ENCODE assay signal across 12 mouse cellular contexts in the genomic region with DNA sequence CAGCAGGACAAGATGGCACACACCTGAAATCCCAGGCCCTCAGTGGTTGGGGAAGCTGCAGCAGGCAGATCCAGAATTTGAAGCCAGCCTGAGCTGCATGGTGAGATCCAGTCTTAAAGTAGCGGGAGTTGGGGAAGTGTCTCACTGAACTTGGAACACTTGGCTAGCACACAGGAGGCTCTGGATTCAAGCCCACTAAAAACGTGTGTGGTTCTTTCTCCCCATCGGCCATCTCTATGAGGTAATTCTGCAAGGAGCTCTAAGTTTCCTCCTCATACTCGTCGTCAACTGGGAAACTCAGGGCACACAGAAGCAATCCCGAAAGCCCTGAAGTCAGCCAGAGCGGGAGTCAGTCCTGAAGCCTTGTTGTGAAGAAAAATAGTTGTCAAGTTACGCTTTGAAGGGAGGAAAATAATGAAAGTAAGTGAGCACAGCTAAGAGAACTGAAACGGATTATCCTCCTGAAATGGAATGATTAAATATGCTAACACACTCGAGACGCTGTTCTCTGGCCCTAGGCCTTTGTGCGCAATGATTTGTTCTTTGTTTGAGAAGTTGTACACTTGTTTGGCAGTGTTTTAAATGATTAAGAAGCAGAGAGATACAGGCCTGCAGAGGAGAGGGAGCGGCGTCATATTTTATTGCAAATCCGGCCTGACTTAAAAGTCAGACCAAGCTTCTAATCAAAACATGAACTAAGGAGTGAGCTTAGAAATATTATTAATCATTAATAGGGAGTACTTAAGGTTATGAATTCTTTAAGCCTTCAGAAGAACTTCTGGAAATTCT.
A peak's percentile ranks its signal among the peaks of the same experiment; 100 is the strongest.
DNase-seq lines count a peak whose midpoint lies in the region; ATAC-seq and TF ChIP-seq lines count a peak whose summit lies in the region.
"Had no signal": no experiment of that assay in that cellular context is flagged by ENCODE, and none has a peak within 500 bp of the region (broad histone marks: within the 10 kb centered on the region; RNA-seq: fewer than 3 reads in every experiment).

No protein-coding gene starts in this region.

- peak; percentile 12 to 20 for DNase-seq in heart, postnatal 10 days
- peak; percentile 73 for DNase-seq in intestine, embryonic 14.5 days (ENCODE audit: low spot score)
- peak; percentile 44 to 52 for DNase-seq in kidney, adult 8-10 months
- peak; percentile 21 for DNase-seq in lung, postnatal 0 days (ENCODE audit: low spot score)
- no peak for DNase-seq in layer of hippocampus, postnatal 10 days (ENCODE audit: low spot score in 2 of 2)
- DNase-seq: cerebellum, postnatal 36 days; layer of hippocampus, adult 9-11 months had no signal

- peaks cover 3% of the 10 kb centered on the region; the same call in 1 of the 2 replicates for H3K9me3 ChIP-seq in heart, embryonic 12.5 days (replicated peaks)
- peaks cover 3% of the 10 kb centered on the region; the same call in 1 of the 2 replicates for H3K9me3 ChIP-seq in intestine, embryonic 14.5 days (ENCODE audit: control insufficient read depth, low read length)
- H3K9me3 ChIP-seq in lung, postnatal 0 days (ENCODE audit: low read length) = no peaks in the 10 kb centered on the region
- no peaks in the 10 kb centered on the region for H3K9me3 ChIP-seq in forebrain, embryonic 13.5 days (replicated peaks)
- H3K9me3 ChIP-seq: heart, embryonic 13.5 days had no signal

- H3K4me1 ChIP-seq in heart, embryonic 12.5 days (replicated peaks) = no peaks in the 10 kb centered on the region
- H3K4me1 ChIP-seq in intestine, embryonic 14.5 days (replicated peaks; ENCODE audit: control insufficient read depth, insufficient read depth, low read length) = peaks cover 7% of the 10 kb centered on the region; the same call in 1 of the 2 replicates
- H3K4me1 ChIP-seq in lung, postnatal 0 days (ENCODE audit: insufficient read depth, low read depth, low read length) = no peaks in the 10 kb centered on the region
- H3K4me1 ChIP-seq in forebrain, embryonic 13.5 days = no peaks in the 10 kb centered on the region
- H3K4me1 ChIP-seq: heart, embryonic 13.5 days; limb, embryonic 13.5 days had no signal

- H3K27me3 ChIP-seq in heart, embryonic 12.5 days (replicated peaks) = no peaks in the 10 kb centered on the region
- no peaks in the 10 kb centered on the region for H3K27me3 ChIP-seq in intestine, embryonic 14.5 days (replicated peaks; ENCODE audit: control insufficient read depth, insufficient read depth, low read length)
- H3K27me3 ChIP-seq in lung, postnatal 0 days (replicated peaks; ENCODE audit: insufficient read depth, low read length) = no peaks in the 10 kb centered on the region
- no peaks in the 10 kb centered on the region for H3K27me3 ChIP-seq in forebrain, embryonic 13.5 days
- H3K27me3 ChIP-seq: heart, embryonic 13.5 days; limb, embryonic 13.5 days had no signal

- TF ChIP-seq CTCF in lung, postnatal 0 days (IDR thresholded peaks at IDR 0.05) = no peak

- no peak overlapping the region for H3K9ac ChIP-seq in heart, embryonic 12.5 days
- no peak overlapping the region for H3K9ac ChIP-seq in intestine, embryonic 14.5 days (ENCODE audit: low read length)
- no peak overlapping the region for H3K9ac ChIP-seq in lung, postnatal 0 days (replicated peaks; ENCODE audit: low read depth)
- no peak overlapping the region for H3K9ac ChIP-seq in forebrain, embryonic 13.5 days
- H3K9ac ChIP-seq: heart, embryonic 13.5 days; hindbrain, embryonic 14.5 days; limb, embryonic 13.5 days had no signal

- no peak overlapping the region for H3K4me3 ChIP-seq in heart, embryonic 12.5 days
- peak overlapping the region; percentile 11; the same call in 1 of the 2 replicates for H3K4me3 ChIP-seq in intestine, embryonic 14.5 days (ENCODE audit: low read depth, low read length)
- H3K4me3 ChIP-seq in lung, postnatal 0 days (ENCODE audit: low read depth, low read length) = peak overlapping the region; percentile 15; the same call in 1 of the 2 replicates
- no peak overlapping the region for H3K4me3 ChIP-seq in forebrain, embryonic 13.5 days
- H3K4me3 ChIP-seq: heart, embryonic 13.5 days; limb, embryonic 13.5 days had no signal

- no peak for TF ChIP-seq EP300 in lung, postnatal 0 days (IDR thresholded peaks at IDR 0.05)

- no peak overlapping the region for H3K4me2 ChIP-seq in heart, embryonic 12.5 days
- H3K4me2 ChIP-seq in intestine, embryonic 14.5 days (ENCODE audit: low read length) = peak overlapping the region; percentile 13; the same call in 1 of the 2 replicates
- H3K4me2 ChIP-seq in lung, postnatal 0 days (replicated peaks; ENCODE audit: low read depth, low read length) = no peak overlapping the region; the same call in 1 of the 2 replicates
- H3K4me2 ChIP-seq in forebrain, embryonic 13.5 days = no peak overlapping the region
- H3K4me2 ChIP-seq: heart, embryonic 13.5 days; hindbrain, embryonic 14.5 days; limb, embryonic 13.5 days had no signal

- 76% methylated on average over 15 of the region's 15 CpGs for WGBS in heart, embryonic 12.5 days
- WGBS in intestine, embryonic 14.5 days = 23% methylated on average over 15 of the region's 15 CpGs
- 27% methylated on average over 15 of the region's 15 CpGs for WGBS in lung, postnatal 0 days
- WGBS in forebrain, embryonic 13.5 days = 47% methylated on average over 15 of the region's 15 CpGs

- H3K27ac ChIP-seq in heart, embryonic 12.5 days (ENCODE audit: poor library complexity, severe bottlenecking) = no peak overlapping the region
- peak overlapping the region; percentile 65 for H3K27ac ChIP-seq in intestine, embryonic 14.5 days (ENCODE audit: low read depth)
- no peak overlapping the region for H3K27ac ChIP-seq in lung, postnatal 0 days (ENCODE audit: low read length)
- H3K27ac ChIP-seq in forebrain, embryonic 13.5 days = no peak overlapping the region
- H3K27ac ChIP-seq: heart, embryonic 13.5 days; hindbrain, embryonic 14.5 days; limb, embryonic 13.5 days had no signal

- intact Hi-C loops in heart, postnatal 10 days (cut with DNase I) = no loop called here

- no peak for ATAC-seq in heart, embryonic 12.5 days (ENCODE audit: insufficient number of reproducible peaks, low FRiP score)
- peak; percentile 68 for ATAC-seq in intestine, embryonic 14.5 days (replicated peaks; ENCODE audit: low FRiP score, low TSS enrichment, low read depth)
- 0 out of 2 replicates have a peak, but pooled peaks have one; percentile 11 for ATAC-seq in lung, postnatal 0 days
- no peak for ATAC-seq in forebrain, embryonic 13.5 days

- H3K36me3 ChIP-seq in heart, embryonic 12.5 days = no peaks in the 10 kb centered on the region
- H3K36me3 ChIP-seq in intestine, embryonic 14.5 days (ENCODE audit: control insufficient read depth, insufficient read depth, low read length) = no peaks in the 10 kb centered on the region
- H3K36me3 ChIP-seq in lung, postnatal 0 days (ENCODE audit: insufficient read depth, low read length) = no peaks in the 10 kb centered on the region
- no peaks in the 10 kb centered on the region for H3K36me3 ChIP-seq in forebrain, embryonic 13.5 days (ENCODE audit: poor library complexity, severe bottlenecking)
- H3K36me3 ChIP-seq: heart, embryonic 13.5 days; limb, embryonic 13.5 days had no signal

Comparison
In these comparisons a context has a peak if more than half of its experiments do, and no peak if none do; other contexts are left out.
1. DNase-seq: peak in heart, postnatal 10 days (2 of 2), intestine, embryonic 14.5 days (single experiment), kidney, adult 8-10 months (2 of 2) and lung, postnatal 0 days (single experiment); none in layer of hippocampus, postnatal 10 days (0 of 2).
2. ATAC-seq: peak in intestine, embryonic 14.5 days (single experiment) and lung, postnatal 0 days (single experiment); none in heart, embryonic 12.5 days (single experiment) and forebrain, embryonic 13.5 days (single experiment).
3. H3K4me3 ChIP-seq: peak in intestine, embryonic 14.5 days (single experiment) and lung, postnatal 0 days (single experiment); none in heart, embryonic 12.5 days (single experiment) and forebrain, embryonic 13.5 days (single experiment).